Mouse (Mus musculus) MEL-GATA-1-ER (cell line): ENCODE data around the gene Ccr1.
"Not testable (repeated sequence)": the region's sequence is repeated elsewhere in the genome, so short reads cannot be mapped to it uniquely, and the experiment has no call there.

Experiments
- DNase-seq: peaks from one replicate; pipeline ENCODE4 v3.0.0-alpha.2; 2012; ENCODE audit warnings: low read depth; ENCODE audit errors: extremely low read depth

Gene Ccr1

GRCm38 (mm10) chr9:123968290-123968912, at the start of gene Ccr1:
Gene Ccr1 (minus strand): TSS chr9:123968692.
- DNase-seq: no peak

GRCm38 (mm10) chr9:124016048-124016447, 47.6 kb upstream of the Ccr1 start:
- DNase-seq: peak; percentile 80

GRCm38 (mm10) chr9:124014985-124015652, 46.6 kb upstream of the Ccr1 start:
- no peak for DNase-seq

- no peak for DNase-seq
These were observed 44.8 kb upstream of the Ccr1 start for GRCm38 (mm10) chr9:124013270-124013669.

- no peak for DNase-seq
These were observed 44.2 kb upstream of the Ccr1 start for GRCm38 (mm10) chr9:124012691-124013090.

GRCm38 (mm10) chr9:123999784-124000183, 31.3 kb upstream of the Ccr1 start:
- no peak for DNase-seq

GRCm38 (mm10) chr9:123997719-123998118, 29.2 kb upstream of the Ccr1 start:
- DNase-seq: no peak

GRCm38 (mm10) chr9:123991312-123991906, 22.9 kb upstream of the Ccr1 start:
- peak; percentile 94 for DNase-seq

- DNase-seq: no peak
These were observed 21.2 kb upstream of the Ccr1 start for GRCm38 (mm10) chr9:123989671-123990070.

GRCm38 (mm10) chr9:123986217-123986616, 17.7 kb upstream of the Ccr1 start:
- DNase-seq: peak; percentile 90

GRCm38 (mm10) chr9:123984943-123985342, 16.5 kb upstream of the Ccr1 start:
- peak; percentile 90 for DNase-seq

GRCm38 (mm10) chr9:123982720-123983119, 14.2 kb upstream of the Ccr1 start:
- no peak for DNase-seq

GRCm38 (mm10) chr9:123981909-123982308, 13.4 kb upstream of the Ccr1 start:
- DNase-seq: peak; percentile 76

GRCm38 (mm10) chr9:123980858-123981475, 12.5 kb upstream of the Ccr1 start:
- not testable (repeated sequence) for DNase-seq

- no peak for DNase-seq
These were observed 9.8 kb upstream of the Ccr1 start, which contains the start of gene Ccr1l1 for GRCm38 (mm10) chr9:123978308-123978707. Gene Ccr1l1 (minus strand): TSS chr9:123978408.

- no peak for DNase-seq
These were observed 8.6 kb upstream of the Ccr1 start for GRCm38 (mm10) chr9:123976876-123977663.

- no peak for DNase-seq
These were observed 7.1 kb upstream of the Ccr1 start for GRCm38 (mm10) chr9:123975630-123976029.

GRCm38 (mm10) chr9:123966858-123967495, 1.5 kb downstream of the Ccr1 start:
- not testable (repeated sequence) for DNase-seq

GRCm38 (mm10) chr9:123964776-123965175, 3.7 kb downstream of the Ccr1 start:
- DNase-seq: no peak

GRCm38 (mm10) chr9:123960161-123960560, 8.3 kb downstream of the Ccr1 start:
- DNase-seq: no peak

- peak; percentile 66 for DNase-seq
These were observed 10.5 kb downstream of the Ccr1 start for GRCm38 (mm10) chr9:123957911-123958413.
